Mouse (Mus musculus) spleen, adult 2 months (tissue): Measurements from ENCODE around the gene Gpr84. TPM values are rescaled to one million over a fixed set of nuclear protein-coding genes. Genes with fewer than 3 reads are reported as not detected.
A peak's percentile ranks its signal among the peaks of the same experiment; 100 is the strongest.

Source experiments
- DNase-seq, 2 experiments: peaks; one replicate each; pipeline versions ENCODE4 v3.0.0 to v3.0.0-alpha.2; 2012 to 2021; ENCODE audit warnings: low spot score in 2 of 2, low read depth in 1 of 2
- H3K27ac ChIP-seq: fragments of 200-500 bp; 2 replicates; pipeline ENCODE4 v1.5.1; 2012; ENCODE audit warnings: low read length, inconsistent platforms; ENCODE audit not compliant: insufficient read depth
- H3K27me3 ChIP-seq: fragments of 200-500 bp; 2 replicates; pipeline ENCODE4 v1.6.1; 2012; ENCODE audit warnings: mild to moderate bottlenecking, moderate library complexity, low read length, inconsistent platforms; ENCODE audit not compliant: control insufficient read depth, insufficient read depth
- H3K36me3 ChIP-seq: fragments of 200-500 bp; 2 replicates; pipeline ENCODE4 v1.6.1; 2012; ENCODE audit warnings: mild to moderate bottlenecking, low read length, inconsistent platforms; ENCODE audit not compliant: control insufficient read depth, insufficient read depth
- H3K4me1 ChIP-seq: fragments of 200-500 bp; 2 replicates; pipeline ENCODE4 v1.6.1; 2011; ENCODE audit warnings: inconsistent platforms; ENCODE audit not compliant: control insufficient read depth, insufficient read depth, insufficient read length
- H3K4me3 ChIP-seq: fragments of 200-500 bp; 2 replicates; pipeline ENCODE4 v1.5.1; 2011; ENCODE audit warnings: mild to moderate bottlenecking, inconsistent platforms; ENCODE audit not compliant: insufficient read depth, insufficient read length; ENCODE audit errors: extremely low read depth
- CTCF ChIP-seq: fragments of 200-500 bp; IDR thresholded peaks from 2 replicates; pipeline ENCODE4 v1.5.1; 2011; ENCODE audit warnings: mild to moderate bottlenecking, inconsistent platforms; ENCODE audit not compliant: insufficient read depth, insufficient read length, insufficient replicate concordance; ENCODE audit errors: extremely low read depth
- POLR2A ChIP-seq: fragments of 200-500 bp; IDR thresholded peaks from 2 replicates; pipeline ENCODE4 v1.6.1; 2011; ENCODE audit warnings: low read depth, low read length, inconsistent platforms
- WGBS: fragments of 180-500 bp; shearing (Covaris S2); methylation state at CpG from one replicate; pipeline ENCODE4 v1.1.7; 2018; 5-methylcytosine and 5-hydroxymethylcytosine counted together
- polyA plus RNA-seq: library from polyadenylated mRNA; depleted of rRNA; stranded (reverse); fragments of >200 nt; gene quantifications from 2 replicates; pipeline ENCODE4 v1.2.3, GENCODE M21; 2012

Gpr84 gene
- polyA plus RNA-seq, 1 experiment = 0.33 TPM

DNA sequence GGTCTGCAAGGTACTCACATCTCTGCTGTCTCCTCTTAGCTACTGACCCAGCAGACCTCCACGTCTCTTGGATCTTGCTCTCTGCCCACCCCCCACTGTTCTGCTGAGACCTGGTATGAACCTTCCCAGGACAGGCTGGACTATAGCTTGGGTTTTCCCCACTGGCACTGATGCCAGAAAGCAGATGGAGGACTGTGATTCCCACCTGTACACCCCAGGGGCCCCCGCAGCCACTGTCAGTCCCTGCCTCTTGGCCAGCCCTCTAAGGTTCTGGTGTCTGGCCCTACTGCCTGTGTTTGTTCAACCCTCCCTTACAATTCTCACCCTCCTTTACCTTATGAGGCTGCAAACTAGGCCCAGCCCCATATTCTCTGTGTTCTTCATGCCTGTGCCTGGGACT is 44.3 kb upstream of the Gpr84 start:
- Histone ChIP-seq H3K27me3 (no peaks in the 10 kb centered on the region), H3K4me3 (no peak overlapping the region), H3K36me3 (no peaks in the 10 kb centered on the region), H3K27ac (no peak overlapping the region), H3K4me1 (peaks cover 7% of the 10 kb centered on the region; the same call in 1 of the 2 replicates)
- no peak for TF ChIP-seq POLR2A
- DNase-seq = no peak
- WGBS = 98% methylated on average over 2 of the region's 2 CpGs

DNA sequence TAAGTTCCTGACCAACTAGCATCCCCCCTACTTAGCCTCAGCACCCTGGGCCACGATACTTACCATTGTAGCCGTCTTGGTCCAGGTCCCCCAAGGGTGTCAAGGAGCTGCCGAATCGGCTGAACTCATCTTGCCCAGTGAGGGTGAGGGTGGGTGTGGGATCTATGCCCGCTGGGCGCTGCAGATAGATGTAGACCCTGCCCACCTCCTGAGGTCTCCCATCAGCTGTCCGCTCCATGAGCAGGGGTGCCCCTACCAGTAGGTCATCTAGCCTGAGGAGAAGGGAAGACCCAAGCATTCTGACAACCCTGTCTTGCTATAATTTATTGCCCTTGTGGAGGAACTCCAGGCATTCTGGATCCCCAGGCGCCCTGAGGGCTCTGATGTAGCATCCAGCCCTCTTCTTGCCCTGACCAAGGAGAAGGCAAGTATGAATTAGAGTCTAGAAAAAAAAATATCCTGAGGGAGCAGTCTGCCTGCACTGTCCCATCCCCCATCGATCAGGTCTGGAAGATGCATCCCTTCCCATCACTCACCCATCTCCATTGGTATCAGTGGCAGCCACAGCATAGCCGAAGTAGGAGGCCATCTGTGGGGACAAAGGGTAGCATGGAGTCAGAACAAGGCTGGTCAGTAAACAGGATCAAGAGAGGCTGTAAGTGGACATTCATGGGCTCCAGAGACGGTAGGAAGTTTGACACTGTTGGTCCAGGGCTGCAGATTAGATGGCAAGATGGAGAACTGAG is 43.3 kb upstream of the Gpr84 start:
- TF ChIP-seq CTCF (no peak), POLR2A (no peak)
- WGBS = 92% methylated on average over 11 of the region's 11 CpGs
- Histone ChIP-seq H3K27ac (no peak overlapping the region), H3K27me3 (no peaks in the 10 kb centered on the region), H3K4me3 (no peak overlapping the region), H3K4me1 (peaks cover 7% of the 10 kb centered on the region; the same call in 1 of the 2 replicates), H3K36me3 (no peaks in the 10 kb centered on the region)
- DNase-seq = no peak

DNA sequence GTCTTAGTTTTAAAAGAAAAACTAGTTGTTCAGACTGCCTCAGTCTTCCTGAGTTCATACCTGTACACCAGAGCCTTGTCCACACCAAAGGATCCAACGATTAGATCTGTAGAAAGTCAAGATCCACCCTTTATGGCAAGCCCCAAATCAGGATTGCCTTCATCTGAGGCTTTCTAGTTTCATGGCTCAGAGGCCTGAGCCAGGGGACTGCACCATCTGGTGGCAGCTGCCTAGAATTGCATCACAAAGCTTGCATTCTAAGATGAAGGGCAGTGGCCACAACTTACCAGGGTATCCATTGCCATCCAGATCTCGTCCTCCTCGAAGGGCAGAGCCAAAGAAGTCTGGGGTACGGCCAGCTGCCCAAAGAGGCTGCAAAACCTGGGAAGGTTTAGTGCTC is 42.4 kb upstream of the Gpr84 start:
- Histone ChIP-seq H3K27me3 (no peaks in the 10 kb centered on the region), H3K4me1 (peaks cover 7% of the 10 kb centered on the region; the same call in 1 of the 2 replicates), H3K27ac (no peak overlapping the region), H3K4me3 (no peak overlapping the region), H3K36me3 (no peaks in the 10 kb centered on the region)
- TF ChIP-seq CTCF = peak; percentile 62; the same call in 1 of the 2 replicates
- TF ChIP-seq POLR2A = no peak
- peak; percentile 38 to 54 for DNase-seq
- 44% methylated on average over 4 of the region's 4 CpGs for WGBS

DNA sequence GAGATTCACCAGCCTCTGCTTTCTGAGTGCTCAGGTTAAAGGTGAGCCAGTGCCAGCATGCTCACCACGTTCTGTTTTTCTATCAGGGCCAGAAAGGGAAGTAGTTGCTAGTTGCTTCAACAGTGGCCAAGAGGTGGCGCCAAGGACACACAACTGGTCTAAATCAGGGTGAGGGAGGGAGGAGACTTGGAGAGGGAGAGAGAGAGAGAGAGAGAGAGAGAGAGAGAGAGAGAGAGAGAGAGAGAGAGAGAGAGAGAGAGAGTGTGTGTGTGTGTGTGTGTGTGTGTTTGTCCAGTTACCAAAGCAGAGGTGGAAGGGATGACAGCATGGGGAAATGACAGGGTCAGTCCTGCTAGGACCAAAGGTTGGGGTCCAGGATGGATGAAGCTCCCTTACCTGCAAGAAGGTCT is 36.9 kb upstream of the Gpr84 start:
- no peak overlapping the region for H3K4me3 ChIP-seq
- peak; percentile 68 to 69 for DNase-seq
- 7% methylated on average over 2 of the region's 2 CpGs for WGBS
- H3K36me3 ChIP-seq = no peaks in the 10 kb centered on the region
- no peak overlapping the region for H3K27ac ChIP-seq
- H3K27me3 ChIP-seq = no peaks in the 10 kb centered on the region
- H3K4me1 ChIP-seq = no peaks in the 10 kb centered on the region
- TF ChIP-seq POLR2A (no peak), CTCF (peak; percentile 67; the same call in 1 of the 2 replicates)

DNA sequence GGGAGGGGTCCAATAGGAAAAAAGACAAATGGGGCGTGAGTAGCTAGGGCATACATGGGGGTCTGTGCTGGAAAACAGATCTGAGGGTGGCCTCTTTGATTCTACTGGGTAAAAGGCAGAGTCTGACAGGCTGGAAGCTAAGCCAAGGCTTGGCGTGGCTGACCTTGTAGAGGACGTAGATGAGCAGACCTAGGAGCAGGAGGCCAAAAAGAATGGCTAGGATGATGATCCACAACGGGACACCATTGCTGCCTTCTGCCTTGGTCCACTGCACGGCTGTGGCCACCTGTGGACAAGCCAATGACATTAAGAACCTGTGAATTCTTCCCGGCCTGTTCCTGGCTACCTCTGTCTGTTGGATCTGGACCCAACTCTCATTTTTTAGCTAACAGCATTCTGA is 35.4 kb upstream of the Gpr84 start:
- H3K36me3 ChIP-seq = no peaks in the 10 kb centered on the region
- no peak for TF ChIP-seq CTCF
- no peak for TF ChIP-seq POLR2A
- H3K27ac ChIP-seq = no peak overlapping the region
- 90% methylated on average over 6 of the region's 6 CpGs for WGBS
- DNase-seq = no peak
- H3K27me3 ChIP-seq = no peaks in the 10 kb centered on the region
- no peak overlapping the region for H3K4me3 ChIP-seq
- no peaks in the 10 kb centered on the region for H3K4me1 ChIP-seq

DNA sequence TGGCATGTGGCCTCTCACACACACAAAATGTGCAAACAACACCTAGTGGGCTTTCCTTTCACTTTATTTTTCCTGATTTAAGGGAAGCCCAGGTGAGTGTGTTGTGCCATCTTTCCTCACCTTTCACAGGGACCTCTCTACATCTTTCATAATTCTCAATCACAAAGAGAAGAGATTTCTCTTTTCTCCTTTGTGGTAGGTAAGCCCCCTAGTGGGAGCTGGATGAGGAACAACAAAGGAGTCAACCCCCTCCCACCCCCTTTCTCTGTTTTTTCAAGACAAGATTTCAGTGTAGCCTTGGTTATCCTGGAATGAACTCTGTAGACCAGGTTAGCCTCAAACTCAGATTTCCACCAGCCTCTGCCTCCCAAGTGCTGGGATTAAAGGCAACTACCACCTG is 33.1 kb upstream of the Gpr84 start:
- Histone ChIP-seq H3K27ac (no peak overlapping the region), H3K4me3 (no peak overlapping the region), H3K36me3 (no peaks in the 10 kb centered on the region), H3K27me3 (no peaks in the 10 kb centered on the region), H3K4me1 (peaks cover 2% of the 10 kb centered on the region; the same call in 1 of the 2 replicates)
- TF ChIP-seq POLR2A (no peak), CTCF (no peak)
- no peak for DNase-seq

DNA sequence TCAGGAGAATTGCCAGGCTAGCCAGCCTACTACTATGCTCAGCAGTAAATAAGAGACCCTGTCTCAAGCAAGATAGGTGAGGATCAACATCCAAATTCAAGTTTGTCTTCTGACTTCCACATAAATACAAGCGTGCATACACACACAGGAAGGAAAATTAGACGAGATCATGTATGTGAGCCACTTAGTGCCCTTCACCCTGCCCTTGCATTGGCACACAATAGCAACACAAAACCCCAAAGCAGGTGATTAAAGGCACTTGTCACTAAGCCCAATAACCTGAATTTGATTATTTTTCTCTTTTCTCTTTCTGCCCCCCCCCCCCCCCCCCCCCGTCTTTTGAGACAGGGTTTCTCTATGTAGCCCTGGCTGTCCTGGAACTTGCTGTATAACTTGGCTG is 32.6 kb upstream of the Gpr84 start:
- DNase-seq = no peak
- no peak overlapping the region for H3K4me3 ChIP-seq
- WGBS = 81% methylated on average over 3 of the region's 3 CpGs
- no peak for TF ChIP-seq CTCF
- TF ChIP-seq POLR2A = no peak
- peaks cover 2% of the 10 kb centered on the region; the same call in 1 of the 2 replicates for H3K4me1 ChIP-seq
- no peak overlapping the region for H3K27ac ChIP-seq
- no peaks in the 10 kb centered on the region for H3K27me3 ChIP-seq
- no peaks in the 10 kb centered on the region for H3K36me3 ChIP-seq
